Mouse (Mus musculus) liver, embryonic 15.5 days (tissue): ENCODE measurements around the gene Sfr1. TPM values are rescaled to one million over a fixed set of nuclear protein-coding genes. Genes with fewer than 3 reads are reported as not detected.
A peak's percentile ranks its signal among the peaks of the same experiment; 100 is the strongest.

Experiments
- ATAC-seq: fragments of 200-750 bp; cut with Nextera tagmentation; 2 replicates; pipeline ENCODE4 v1.8.0; 2017; ENCODE audit warnings: moderate number of reproducible peaks, mild to moderate bottlenecking, moderate library complexity; ENCODE audit not compliant: insufficient read depth
- H3K27ac ChIP-seq: fragments of 300-500 bp; sonication (generic); replicated peaks from 2 replicates; pipeline ENCODE4 v1.5.1; 2015; ENCODE audit warnings: mild to moderate bottlenecking, inconsistent platforms
- H3K27me3 ChIP-seq: fragments of 300-500 bp; sonication (generic); 2 replicates; pipeline ENCODE4 v1.6.1; 2015; ENCODE audit warnings: mild to moderate bottlenecking, inconsistent platforms
- H3K36me3 ChIP-seq: fragments of 300-500 bp; sonication (generic); replicated peaks from 2 replicates; pipeline ENCODE4 v1.6.1; 2015; ENCODE audit warnings: moderate library complexity, mild to moderate bottlenecking, inconsistent platforms
- H3K4me1 ChIP-seq: fragments of 300-500 bp; sonication (generic); replicated peaks from 2 replicates; pipeline ENCODE4 v1.6.1; 2015; ENCODE audit warnings: inconsistent platforms
- H3K4me2 ChIP-seq: fragments of 300-500 bp; sonication (generic); 2 replicates; pipeline ENCODE4 v1.6.1; 2015; ENCODE audit warnings: moderate library complexity, mild to moderate bottlenecking, inconsistent platforms
- H3K4me3 ChIP-seq: fragments of 300-500 bp; sonication (generic); replicated peaks from 2 replicates; pipeline ENCODE4 v1.5.1; 2015; ENCODE audit warnings: mild to moderate bottlenecking, inconsistent platforms
- H3K9ac ChIP-seq: fragments of 300-500 bp; sonication (generic); 2 replicates; pipeline ENCODE4 v1.6.1; 2015; ENCODE audit warnings: moderate library complexity, mild to moderate bottlenecking, inconsistent platforms
- H3K9me3 ChIP-seq: fragments of 300-500 bp; sonication (generic); replicated peaks from 2 replicates; pipeline ENCODE4 v1.6.1; 2016; ENCODE audit warnings: inconsistent platforms
- WGBS: fragments of 180-500 bp; shearing (Covaris S2); methylation state at CpG from one replicate; pipeline ENCODE4 v1.1.7; 2015; ENCODE audit warnings: mixed read lengths; ENCODE audit not compliant: insufficient replicate concordance; 5-methylcytosine and 5-hydroxymethylcytosine counted together
- polyA plus RNA-seq: library from polyadenylated mRNA; unstranded; fragments of >200 nt; fragmentation: Nextera tagmentation; extraction: Ambion mirVana; gene quantifications from 2 replicates; pipeline ENCODE4 v1.2.1, GENCODE M21; 2015

Gene Sfr1
- polyA plus RNA-seq, result 53.7 and 60.6 TPM in 2 replicates

GRCm38 (mm10) chr19:47731071-47731881 lies at the start of gene Sfr1:
Gene Sfr1, plus strand, starts transcription at chr19:47731682.
- Histone ChIP-seq H3K27ac (peak within 1 kb of the TSS; percentile 89), H3K4me3 (peak within 1 kb of the TSS; percentile 77), H3K4me1 (peaks cover 23% of the 10 kb centered on the region), H3K36me3 (peaks cover 34% of the 10 kb centered on the region), H3K9me3 (no peaks in the 10 kb centered on the region), H3K27me3 (no peaks in the 10 kb centered on the region), H3K4me2 (peak within 1 kb of the TSS; percentile 96), H3K9ac (peak within 1 kb of the TSS; percentile 70)
- peak; percentile 96 for ATAC-seq
- WGBS, result under 1% methylated on average over 72 of the region's 72 CpGs

DNA sequence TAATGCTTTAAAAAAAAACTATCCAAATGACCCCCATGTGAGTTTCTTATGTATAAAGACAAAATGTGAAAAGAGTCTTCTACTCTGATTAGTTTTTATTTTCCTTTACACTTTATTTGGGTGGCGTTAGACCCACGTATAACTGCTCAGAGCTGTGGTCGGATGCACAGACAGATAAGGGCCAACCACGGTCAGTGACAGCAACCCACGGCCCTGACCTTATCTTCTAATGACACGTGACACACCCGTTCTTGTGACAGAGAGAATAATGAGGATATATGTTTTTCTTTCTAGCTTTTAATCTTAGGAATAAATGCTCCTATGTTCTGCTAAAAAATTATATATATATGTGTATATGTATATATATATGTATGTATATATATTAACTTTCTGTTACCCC lies 41.9 kb upstream of the Sfr1 start:
- H3K4me2 ChIP-seq, result no peak overlapping the region
- no peak overlapping the region for H3K27ac ChIP-seq
- ATAC-seq, result no peak
- no peaks in the 10 kb centered on the region for H3K36me3 ChIP-seq
- 8% methylated on average over 7 of the region's 7 CpGs for WGBS
- H3K4me3 ChIP-seq, result no peak overlapping the region
- no peaks in the 10 kb centered on the region for H3K9me3 ChIP-seq
- no peak overlapping the region for H3K9ac ChIP-seq
- H3K27me3 ChIP-seq, result no peaks in the 10 kb centered on the region
- peaks cover 5% of the 10 kb centered on the region; the same call in 1 of the 2 replicates for H3K4me1 ChIP-seq

DNA sequence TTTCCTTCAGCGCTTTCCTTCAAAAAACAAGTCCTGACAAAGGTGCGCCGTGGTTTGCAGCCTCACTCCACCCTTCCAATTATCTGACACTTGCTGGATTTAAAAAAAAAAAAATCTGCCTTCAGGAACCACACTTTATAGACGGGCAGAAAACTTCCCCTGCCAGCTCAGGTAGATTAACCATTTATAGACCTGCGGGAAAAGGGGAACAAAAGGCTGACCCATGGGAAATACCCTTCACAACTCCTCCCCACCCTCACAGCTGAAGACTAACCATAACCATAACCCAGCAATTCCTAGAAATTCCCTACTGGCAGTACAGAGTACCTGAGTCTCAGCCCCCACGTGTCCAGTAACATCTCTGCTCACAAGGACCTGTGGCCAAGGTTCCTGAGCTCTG lies 39.5 kb upstream of the Sfr1 start, which contains the start of gene Col17a1:
TSS of gene Col17a1 (minus strand) at position 101 of the 400 bp plus-strand sequence.
- no peak within 1 kb of the TSS for H3K4me2 ChIP-seq
- no peak within 1 kb of the TSS for H3K9ac ChIP-seq
- no peak within 1 kb of the TSS for H3K27ac ChIP-seq
- no peaks in the 10 kb centered on the region for H3K9me3 ChIP-seq
- no peak within 1 kb of the TSS for H3K4me3 ChIP-seq
- H3K27me3 ChIP-seq, result no peaks in the 10 kb centered on the region
- peaks cover 5% of the 10 kb centered on the region; the same call in 1 of the 2 replicates for H3K4me1 ChIP-seq
- H3K36me3 ChIP-seq, result no peaks in the 10 kb centered on the region
- 48% methylated on average over 6 of the region's 6 CpGs for WGBS
- no peak for ATAC-seq

DNA sequence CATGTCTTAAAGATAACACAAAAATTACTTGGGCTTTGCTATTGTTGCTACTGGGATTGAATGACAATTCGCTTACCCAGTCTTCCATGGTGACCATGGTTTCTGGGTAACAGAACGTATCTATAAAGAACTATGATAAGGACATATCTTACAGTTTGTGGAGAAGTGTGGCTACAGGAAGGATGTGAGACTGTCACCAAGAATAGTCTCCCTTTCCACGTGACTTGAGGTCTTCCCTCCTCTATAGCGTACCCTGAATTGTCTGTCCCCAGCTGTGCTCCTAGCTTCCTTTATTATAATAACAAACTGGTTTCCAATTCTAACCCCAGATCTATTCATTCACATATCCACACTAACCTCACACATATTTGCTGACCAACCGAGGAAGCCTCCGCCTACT lies 35.8 kb upstream of the Sfr1 start:
- no peak overlapping the region for H3K4me2 ChIP-seq
- WGBS, result 32% methylated on average over 6 of the region's 6 CpGs
- no peak overlapping the region for H3K9ac ChIP-seq
- no peaks in the 10 kb centered on the region for H3K4me1 ChIP-seq
- H3K4me3 ChIP-seq, result no peak overlapping the region
- H3K9me3 ChIP-seq, result no peaks in the 10 kb centered on the region
- H3K27me3 ChIP-seq, result no peaks in the 10 kb centered on the region
- ATAC-seq, result no peak
- H3K36me3 ChIP-seq, result no peaks in the 10 kb centered on the region
- H3K27ac ChIP-seq, result no peak overlapping the region

DNA sequence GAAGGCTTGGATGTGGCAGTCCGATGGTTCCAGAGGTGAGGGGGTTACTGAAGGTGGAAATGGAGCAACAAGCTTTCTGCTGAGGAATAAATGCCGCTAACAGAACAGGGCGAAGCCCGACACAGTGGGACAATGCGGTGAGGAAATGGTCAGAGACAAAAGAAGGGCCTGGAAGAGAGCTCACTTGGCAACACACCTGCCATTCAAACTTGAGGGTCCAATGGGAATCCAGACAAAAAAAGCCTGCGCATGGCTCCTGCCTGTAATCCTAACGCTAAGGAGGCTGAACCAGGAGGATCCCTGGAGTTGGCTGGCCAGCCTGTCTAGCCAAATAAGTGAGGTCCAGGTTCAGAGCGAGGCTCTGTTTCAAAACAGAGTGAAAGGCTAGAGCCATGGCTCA lies 35.1 kb upstream of the Sfr1 start:
- Histone ChIP-seq H3K27ac (no peak overlapping the region), H3K9me3 (no peaks in the 10 kb centered on the region)

GRCm38 (mm10) chr19:47697067-47697466 lies 34.4 kb upstream of the Sfr1 start:
- H3K27ac ChIP-seq, result no peak overlapping the region
- H3K4me2 ChIP-seq, result no peak overlapping the region
- H3K9me3 ChIP-seq, result no peaks in the 10 kb centered on the region
- no peak overlapping the region for H3K9ac ChIP-seq
- no peaks in the 10 kb centered on the region for H3K4me1 ChIP-seq
- 40% methylated on average over 11 of the region's 11 CpGs for WGBS
- H3K4me3 ChIP-seq, result no peak overlapping the region
- ATAC-seq, result no peak
- no peaks in the 10 kb centered on the region for H3K27me3 ChIP-seq
- H3K36me3 ChIP-seq, result no peaks in the 10 kb centered on the region

More for the DNA sequence above, 35.1 kb upstream of the Sfr1 start:
- no peaks in the 10 kb centered on the region for H3K27me3 ChIP-seq
- 67% methylated on average over 8 of the region's 8 CpGs for WGBS
- H3K4me1 ChIP-seq, result no peaks in the 10 kb centered on the region
- no peak overlapping the region for H3K4me3 ChIP-seq
- no peak overlapping the region for H3K9ac ChIP-seq
- no peaks in the 10 kb centered on the region for H3K36me3 ChIP-seq
- no peak for ATAC-seq
- H3K4me2 ChIP-seq, result no peak overlapping the region

DNA sequence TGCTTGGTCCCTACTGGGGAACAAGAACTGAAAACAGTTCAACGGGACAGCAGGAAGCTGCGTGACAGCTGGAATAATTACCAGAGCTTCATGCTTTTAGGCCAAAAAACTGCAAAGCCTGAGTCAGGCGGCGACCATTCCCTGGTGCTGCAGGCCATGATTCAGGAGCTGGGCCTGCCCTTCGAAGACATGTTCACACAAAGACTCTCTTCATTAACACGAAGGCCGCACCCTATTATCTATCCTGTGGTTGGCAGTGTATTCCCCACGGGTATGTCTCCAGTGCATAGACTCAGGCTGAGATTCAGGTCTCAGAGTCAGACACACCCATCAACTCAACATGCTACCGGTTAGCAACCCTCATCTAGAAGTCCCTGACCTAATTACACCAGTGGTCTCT lies 33.2 kb upstream of the Sfr1 start:
- Histone ChIP-seq H3K27me3 (no peaks in the 10 kb centered on the region), H3K4me1 (no peaks in the 10 kb centered on the region), H3K4me2 (no peak overlapping the region), H3K4me3 (no peak overlapping the region), H3K27ac (no peak overlapping the region), H3K9ac (no peak overlapping the region), H3K9me3 (no peaks in the 10 kb centered on the region), H3K36me3 (no peaks in the 10 kb centered on the region)
- no peak for ATAC-seq
- WGBS, result 39% methylated on average over 9 of the region's 9 CpGs

DNA sequence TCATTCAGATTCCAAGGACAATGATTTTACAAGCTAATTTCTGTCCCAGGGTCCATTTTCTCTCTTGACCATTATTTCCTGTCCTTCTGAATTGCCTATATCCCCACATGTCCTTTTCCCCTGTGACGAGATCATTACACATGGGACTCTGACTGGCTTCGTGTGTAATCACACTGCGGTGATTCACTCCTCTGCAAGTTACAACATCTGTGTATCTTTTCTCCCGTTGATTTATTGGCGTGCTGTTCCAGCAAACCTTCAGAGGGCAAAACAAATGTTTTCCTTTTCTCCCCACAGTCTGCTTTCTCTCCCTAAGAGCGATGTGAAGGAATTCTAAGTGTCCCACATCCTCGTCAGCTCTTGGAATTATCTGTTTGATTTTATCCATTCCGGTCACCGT lies 31.7 kb upstream of the Sfr1 start:
- H3K9me3 ChIP-seq, result no peaks in the 10 kb centered on the region
- no peak overlapping the region for H3K9ac ChIP-seq
- H3K4me1 ChIP-seq, result no peaks in the 10 kb centered on the region
- no peak overlapping the region for H3K27ac ChIP-seq
- WGBS, result 56% methylated on average over 9 of the region's 9 CpGs
- no peak overlapping the region for H3K4me3 ChIP-seq
- no peaks in the 10 kb centered on the region for H3K27me3 ChIP-seq
- ATAC-seq, result no peak
- no peaks in the 10 kb centered on the region for H3K36me3 ChIP-seq
- no peak overlapping the region for H3K4me2 ChIP-seq

GRCm38 (mm10) chr19:47700509-47700908 lies 31.0 kb upstream of the Sfr1 start:
- no peak overlapping the region for H3K4me2 ChIP-seq
- H3K36me3 ChIP-seq, result no peaks in the 10 kb centered on the region
- no peak overlapping the region for H3K27ac ChIP-seq
- no peak overlapping the region for H3K4me3 ChIP-seq
- H3K9me3 ChIP-seq, result no peaks in the 10 kb centered on the region
- ATAC-seq, result no peak
- no peaks in the 10 kb centered on the region for H3K4me1 ChIP-seq
- WGBS, result 71% methylated on average over 8 of the region's 8 CpGs
- H3K9ac ChIP-seq, result no peak overlapping the region
- no peaks in the 10 kb centered on the region for H3K27me3 ChIP-seq

GRCm38 (mm10) chr19:47705080-47705771 lies 26.3 kb upstream of the Sfr1 start:
- Histone ChIP-seq H3K9me3 (no peaks in the 10 kb centered on the region), H3K4me1 (no peaks in the 10 kb centered on the region), H3K4me2 (no peak overlapping the region), H3K36me3 (no peaks in the 10 kb centered on the region), H3K27me3 (no peaks in the 10 kb centered on the region), H3K27ac (no peak overlapping the region), H3K4me3 (no peak overlapping the region), H3K9ac (no peak overlapping the region)
- WGBS, result 51% methylated on average over 13 of the region's 13 CpGs
- no peak for ATAC-seq

DNA sequence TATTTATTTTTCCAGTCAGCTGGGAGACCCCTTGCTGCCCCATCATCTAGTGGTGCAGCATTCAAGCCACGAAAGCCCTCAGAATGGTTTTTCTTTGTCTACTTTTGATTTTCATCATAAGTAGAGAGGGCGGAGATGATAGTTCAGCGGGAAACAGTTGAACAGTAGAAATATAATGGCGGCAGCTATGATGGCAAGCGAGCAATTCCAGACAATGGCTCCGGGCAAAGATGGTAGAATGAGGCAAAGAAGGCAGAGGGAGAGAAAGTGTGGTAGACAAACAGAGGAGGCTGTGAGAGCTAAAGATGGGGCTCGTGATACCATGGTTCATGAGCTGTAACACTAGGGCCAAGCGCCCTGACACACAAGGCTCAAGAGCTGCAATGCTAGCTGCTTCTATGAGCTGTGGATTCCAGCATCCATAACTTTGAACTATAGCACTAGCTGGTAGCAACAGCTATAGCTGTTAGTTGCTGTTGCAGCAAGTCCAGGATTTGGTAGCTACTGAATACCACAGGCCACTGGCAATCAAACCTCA lies 25.6 kb upstream of the Sfr1 start:
- Histone ChIP-seq H3K27me3 (no peaks in the 10 kb centered on the region), H3K27ac (no peak overlapping the region), H3K4me1 (no peaks in the 10 kb centered on the region), H3K36me3 (no peaks in the 10 kb centered on the region), H3K9ac (no peak overlapping the region), H3K4me2 (no peak overlapping the region), H3K4me3 (no peak overlapping the region), H3K9me3 (no peaks in the 10 kb centered on the region)
- ATAC-seq, result no peak
- 79% methylated on average over 8 of the region's 8 CpGs for WGBS
